ENCODE assay signal across 8 mouse cellular contexts in the genomic region with DNA sequence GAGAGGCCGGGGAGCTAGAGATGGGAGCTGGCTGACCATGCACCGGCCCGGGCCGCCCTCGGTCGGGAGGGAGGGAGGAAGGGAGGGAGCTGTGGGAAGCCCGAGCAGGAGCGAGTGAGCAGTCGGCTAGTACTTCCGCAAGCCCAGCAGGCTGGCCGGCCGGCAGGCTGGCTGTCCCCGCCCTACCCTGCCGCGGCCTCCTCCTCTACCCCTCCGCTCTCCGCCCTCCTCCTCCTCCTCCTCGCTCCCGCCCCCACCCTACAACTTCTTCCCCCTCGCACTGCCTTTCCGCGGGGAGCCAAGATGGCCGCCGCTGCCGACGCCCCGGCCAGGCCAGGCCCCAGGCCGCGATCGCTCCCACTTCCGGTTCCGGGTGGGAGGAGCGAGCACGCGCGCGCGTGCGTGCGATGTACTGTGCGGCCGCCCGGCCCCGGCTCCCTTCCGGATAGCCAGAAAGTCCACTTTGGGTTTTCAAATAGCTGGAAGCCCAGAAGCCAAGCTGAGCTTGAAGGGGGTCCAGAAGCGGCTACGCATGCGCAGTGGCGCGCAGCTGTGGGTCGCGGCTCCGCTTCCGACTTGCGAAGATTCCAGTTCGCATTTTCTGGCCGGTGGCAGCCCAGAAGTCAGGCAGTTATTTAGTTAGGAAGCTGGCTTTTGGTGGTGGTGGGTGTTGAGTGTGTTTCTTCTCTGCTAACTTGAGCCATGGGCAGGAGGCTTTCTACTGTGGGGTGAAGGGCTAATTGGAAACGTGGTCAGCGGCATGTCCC. TPM values are rescaled to one million over a fixed set of nuclear protein-coding genes. Genes with fewer than 3 reads are reported as not detected.
DNase-seq lines count a peak whose midpoint lies in the region; ATAC-seq and TF ChIP-seq lines count a peak whose summit lies in the region.

A gene (minus strand): TSS at position 359 of the 767 bp plus-strand sequence.

- WGBS in embryonic facial prominence, embryonic 13.5 days: under 1% methylated on average over 45 of the region's 59 CpGs
- under 1% methylated on average over 51 of the region's 59 CpGs for WGBS in kidney, adult 2 months
- under 1% methylated on average over 45 of the region's 59 CpGs for WGBS in limb, embryonic 12.5 days
- WGBS in midbrain, embryonic 15.5 days: under 1% methylated on average over 58 of the region's 59 CpGs
- under 1% methylated on average over 48 of the region's 59 CpGs for WGBS in spleen, adult 2 months

- ATAC-seq in embryonic facial prominence, embryonic 13.5 days (ENCODE audit: insufficient number of reproducible peaks, insufficient read depth, low FRiP score, low TSS enrichment, low read depth): peak; percentile 92
- ATAC-seq in limb, embryonic 12.5 days (ENCODE audit: insufficient number of reproducible peaks, insufficient read depth, low FRiP score, low TSS enrichment, low read depth): peak; percentile 95
- ATAC-seq in midbrain, embryonic 15.5 days (replicated peaks): peak; percentile 97

- TF ChIP-seq POLR2A in kidney, adult 2 months (IDR thresholded peaks at IDR 0.05; ENCODE audit: low read depth, low read length): peak; percentile 92
- TF ChIP-seq POLR2A in spleen, adult 2 months (IDR thresholded peaks at IDR 0.05; ENCODE audit: low read depth, low read length): peak; percentile 97

- peak within 1 kb of the TSS; percentile 97 for H3K27ac ChIP-seq in embryonic facial prominence, embryonic 13.5 days
- H3K27ac ChIP-seq in kidney, adult 2 months (ENCODE audit: insufficient read depth, low read depth, low read length): peak within 1 kb of the TSS; percentile 98
- peak within 1 kb of the TSS; percentile 98 for H3K27ac ChIP-seq in limb, embryonic 12.5 days
- H3K27ac ChIP-seq in midbrain, embryonic 15.5 days: peak within 1 kb of the TSS; percentile 96
- peak within 1 kb of the TSS; percentile 98 for H3K27ac ChIP-seq in spleen, adult 2 months (ENCODE audit: insufficient read depth, low read length)

- H3K27me3 ChIP-seq in embryonic facial prominence, embryonic 13.5 days: no peaks in the 10 kb centered on the region
- no peaks in the 10 kb centered on the region for H3K27me3 ChIP-seq in kidney, adult 2 months (replicated peaks; ENCODE audit: control insufficient read depth, insufficient read depth, low read length)
- no peaks in the 10 kb centered on the region for H3K27me3 ChIP-seq in limb, embryonic 12.5 days
- no peaks in the 10 kb centered on the region for H3K27me3 ChIP-seq in midbrain, embryonic 15.5 days (replicated peaks)
- H3K27me3 ChIP-seq in spleen, adult 2 months (ENCODE audit: control insufficient read depth, insufficient read depth, low read length): no peaks in the 10 kb centered on the region

- H3K9ac ChIP-seq in embryonic facial prominence, embryonic 13.5 days: peak within 1 kb of the TSS; percentile 92
- H3K9ac ChIP-seq in limb, embryonic 12.5 days (replicated peaks): peak within 1 kb of the TSS; percentile 91
- peak within 1 kb of the TSS; percentile 94 for H3K9ac ChIP-seq in midbrain, embryonic 15.5 days

- no peak for TF ChIP-seq CTCF in kidney, adult 2 months (conservative IDR thresholded peaks at IDR 0.05; ENCODE audit: insufficient read depth, insufficient read length, low read depth, low read length)
- TF ChIP-seq CTCF in spleen, adult 2 months (IDR thresholded peaks at IDR 0.05; ENCODE audit: extremely low read depth, insufficient read depth, insufficient read length, insufficient replicate concordance): no peak

- H3K4me3 ChIP-seq in embryonic facial prominence, embryonic 13.5 days: peak within 1 kb of the TSS; percentile 89
- H3K4me3 ChIP-seq in kidney, adult 2 months (ENCODE audit: insufficient read depth, low read depth, low read length): peak within 1 kb of the TSS; percentile 96
- peak within 1 kb of the TSS; percentile 80 for H3K4me3 ChIP-seq in limb, embryonic 12.5 days (replicated peaks)
- peak within 1 kb of the TSS; percentile 88 for H3K4me3 ChIP-seq in midbrain, embryonic 15.5 days
- H3K4me3 ChIP-seq in spleen, adult 2 months (ENCODE audit: extremely low read depth, insufficient read depth, insufficient read length): peak within 1 kb of the TSS; percentile 91

- peak; percentile 100 for DNase-seq in 3134 (ENCODE audit: extremely low read depth, insufficient read length, low spot score)
- peak; percentile 99 to 100 for DNase-seq in adrenal gland, postnatal 36 days
- DNase-seq in heart, adult 18-20 months: peak; percentile 100
- DNase-seq in kidney, adult 2 months: peak; percentile 100
- DNase-seq in spleen, adult 2 months (ENCODE audit: low read depth in 1 of 2, low spot score in 2 of 2): peak; percentile 98 to 100

- peak within 1 kb of the TSS; percentile 63 for H3K4me2 ChIP-seq in embryonic facial prominence, embryonic 13.5 days
- peak within 1 kb of the TSS; percentile 59 for H3K4me2 ChIP-seq in limb, embryonic 12.5 days
- peak within 1 kb of the TSS; percentile 60 for H3K4me2 ChIP-seq in midbrain, embryonic 15.5 days

- H3K36me3 ChIP-seq in embryonic facial prominence, embryonic 13.5 days: no peaks in the 10 kb centered on the region
- H3K36me3 ChIP-seq in kidney, adult 2 months (ENCODE audit: control insufficient read depth, insufficient read depth, low read length): no peaks in the 10 kb centered on the region
- no peaks in the 10 kb centered on the region for H3K36me3 ChIP-seq in limb, embryonic 12.5 days
- no peaks in the 10 kb centered on the region for H3K36me3 ChIP-seq in midbrain, embryonic 15.5 days (replicated peaks)
- 0 out of 2 replicates have a peak, but pooled peaks cover 1% of the 10 kb centered on the region for H3K36me3 ChIP-seq in spleen, adult 2 months (ENCODE audit: control insufficient read depth, insufficient read depth, low read length)

- peaks cover 8% of the 10 kb centered on the region for H3K4me1 ChIP-seq in embryonic facial prominence, embryonic 13.5 days
- H3K4me1 ChIP-seq in kidney, adult 2 months (ENCODE audit: control insufficient read depth, insufficient read depth, low read length): peaks cover 9% of the 10 kb centered on the region
- peaks cover 21% of the 10 kb centered on the region for H3K4me1 ChIP-seq in limb, embryonic 12.5 days (replicated peaks)
- H3K4me1 ChIP-seq in midbrain, embryonic 15.5 days: peaks cover 35% of the 10 kb centered on the region
- H3K4me1 ChIP-seq in spleen, adult 2 months (ENCODE audit: control insufficient read depth, insufficient read depth, insufficient read length): peaks cover 19% of the 10 kb centered on the region; the same call in 1 of the 2 replicates

- no peaks in the 10 kb centered on the region for H3K9me3 ChIP-seq in embryonic facial prominence, embryonic 13.5 days
- no peaks in the 10 kb centered on the region for H3K9me3 ChIP-seq in limb, embryonic 12.5 days
- H3K9me3 ChIP-seq in midbrain, embryonic 15.5 days: no peaks in the 10 kb centered on the region

RNA-seq across cellular contexts. Expression of the gene that starts here (rescaled TPM):
- total RNA-seq in adrenal gland, postnatal 36 days (2021): 100 to 1,000 TPM; 143 to 176 TPM
- 225 and 247 TPM in 2 replicates for polyA plus RNA-seq in embryonic facial prominence, embryonic 13.5 days (2015; fragmentation: Nextera tagmentation; extraction: Ambion mirVana)
- 100 to 1,000 TPM; 106 to 107 TPM for total RNA-seq in heart, adult 18-20 months (2021)
- 38.6 and 55.6 TPM in 2 replicates for polyA plus RNA-seq in kidney, adult 2 months (2012; rRNA removed)
- polyA plus RNA-seq in limb, embryonic 12.5 days (2016; fragmentation: Nextera tagmentation; extraction: Ambion mirVana): 214 and 231 TPM in 2 replicates
- polyA plus RNA-seq in midbrain, embryonic 15.5 days (2015; fragmentation: Nextera tagmentation; extraction: Ambion mirVana): 224 and 228 TPM in 2 replicates
- 80.7 and 89.6 TPM in 2 replicates for polyA plus RNA-seq in spleen, adult 2 months (2012; rRNA removed)

Comparison
In these comparisons a context has a peak if more than half of its experiments do, and no peak if none do; other contexts are left out.
1. Peak in every context shown above with its lines: DNase-seq, ATAC-seq, H3K4me3 ChIP-seq and H3K27ac ChIP-seq.